Mouse (Mus musculus): ENCODE data around the gene B4galt2. TPM values are rescaled to one million over a fixed set of nuclear protein-coding genes. Genes with fewer than 3 reads are reported as not detected.
A peak's percentile ranks its signal among the peaks of the same experiment; 100 is the strongest.

B4galt2 gene
- polyA plus RNA-seq, 1 experiment from 2014 or later, result 30.9 TPM

GRCm38 (mm10) chr4:117834457-117834844 lies 48.8 kb downstream of the B4galt2 start, which contains the start of gene Slc6a9:
TSS of gene Slc6a9 (plus strand) at chr4:117834506.
- H3K36me3 ChIP-seq (ENCODE audit: control insufficient read depth, insufficient read depth, low read length), result no peaks in the 10 kb centered on the region
- peak within 1 kb of the TSS; percentile 96 for H3K4me2 ChIP-seq (ENCODE audit: low read depth)
- H3K27ac ChIP-seq (ENCODE audit: low read depth, low read length), result peak within 1 kb of the TSS; percentile 46; the same call in 1 of the 2 replicates
- peak within 1 kb of the TSS; percentile 64 for H3K4me3 ChIP-seq (ENCODE audit: low read depth, low read length)
- no peaks in the 10 kb centered on the region for H3K9me3 ChIP-seq (ENCODE audit: control insufficient read depth, low read length)
- WGBS, result 27% methylated on average over 3 of the region's 3 CpGs
- ATAC-seq (ENCODE audit: insufficient read depth, low FRiP score, low TSS enrichment) (no peak), DNase-seq (ENCODE audit: low spot score) (no peak)
- H3K4me1 ChIP-seq (ENCODE audit: control insufficient read depth, insufficient read depth, low read length), result peaks cover 9% of the 10 kb centered on the region; the same call in 1 of the 2 replicates
- peak within 1 kb of the TSS; percentile 73 for H3K9ac ChIP-seq (ENCODE audit: low read length)
- 0 out of 2 replicates have a peak, but pooled peaks cover 2% of the 10 kb centered on the region for H3K27me3 ChIP-seq (ENCODE audit: control insufficient read depth, insufficient read depth, low read length)

- ATAC-seq (ENCODE audit: insufficient read depth, low FRiP score, low TSS enrichment), result no peak
- H3K4me1 ChIP-seq (ENCODE audit: control insufficient read depth, insufficient read depth, low read length), result peaks cover 9% of the 10 kb centered on the region; the same call in 1 of the 2 replicates
- no peaks in the 10 kb centered on the region for H3K36me3 ChIP-seq (ENCODE audit: control insufficient read depth, insufficient read depth, low read length)
- no peak overlapping the region for H3K4me2 ChIP-seq (ENCODE audit: low read depth)
- no peak overlapping the region for H3K9ac ChIP-seq (ENCODE audit: low read length)
- H3K9me3 ChIP-seq (ENCODE audit: control insufficient read depth, low read length), result no peaks in the 10 kb centered on the region
- 0 out of 2 replicates have a peak, but pooled peaks cover 2% of the 10 kb centered on the region for H3K27me3 ChIP-seq (ENCODE audit: control insufficient read depth, insufficient read depth, low read length)
- DNase-seq (ENCODE audit: low spot score), result no peak
- no peak overlapping the region for H3K27ac ChIP-seq (ENCODE audit: low read depth, low read length)
- 75% methylated on average over 9 of the region's 9 CpGs for WGBS
- no peak overlapping the region for H3K4me3 ChIP-seq (ENCODE audit: low read depth, low read length)
These were observed 51.2 kb downstream of the B4galt2 start for GRCm38 (mm10) chr4:117831920-117832691.

- no peaks in the 10 kb centered on the region for H3K36me3 ChIP-seq (ENCODE audit: control insufficient read depth, insufficient read depth, low read length)
These were observed 51.8 kb downstream of the B4galt2 start for GRCm38 (mm10) chr4:117831499-117831898.

GRCm38 (mm10) chr4:117830801-117831200 lies 52.5 kb downstream of the B4galt2 start:
- Histone ChIP-seq H3K4me2 (ENCODE audit: low read depth) (no peak overlapping the region), H3K9ac (ENCODE audit: low read length) (no peak overlapping the region), H3K9me3 (ENCODE audit: control insufficient read depth, low read length) (no peaks in the 10 kb centered on the region), H3K27me3 (ENCODE audit: control insufficient read depth, insufficient read depth, low read length) (0 out of 2 replicates have a peak, but pooled peaks cover 2% of the 10 kb centered on the region), H3K4me1 (ENCODE audit: control insufficient read depth, insufficient read depth, low read length) (peaks cover 9% of the 10 kb centered on the region; the same call in 1 of the 2 replicates), H3K27ac (ENCODE audit: low read depth, low read length) (no peak overlapping the region), H3K4me3 (ENCODE audit: low read depth, low read length) (no peak overlapping the region), H3K36me3 (ENCODE audit: control insufficient read depth, insufficient read depth, low read length) (no peaks in the 10 kb centered on the region)
- 92% methylated on average over 9 of the region's 9 CpGs for WGBS
- ATAC-seq (ENCODE audit: insufficient read depth, low FRiP score, low TSS enrichment), result no peak
- DNase-seq (ENCODE audit: low spot score), result no peak

More at GRCm38 (mm10) chr4:117831499-117831898, 51.8 kb downstream of the B4galt2 start:
- ATAC-seq (ENCODE audit: insufficient read depth, low FRiP score, low TSS enrichment), result no peak
- no peak overlapping the region for H3K4me3 ChIP-seq (ENCODE audit: low read depth, low read length)
- peaks cover 9% of the 10 kb centered on the region; the same call in 1 of the 2 replicates for H3K4me1 ChIP-seq (ENCODE audit: control insufficient read depth, insufficient read depth, low read length)
- H3K9ac ChIP-seq (ENCODE audit: low read length), result no peak overlapping the region
- H3K4me2 ChIP-seq (ENCODE audit: low read depth), result no peak overlapping the region
- WGBS, result 73% methylated on average over 2 of the region's 2 CpGs
- 0 out of 2 replicates have a peak, but pooled peaks cover 2% of the 10 kb centered on the region for H3K27me3 ChIP-seq (ENCODE audit: control insufficient read depth, insufficient read depth, low read length)
- no peak for DNase-seq (ENCODE audit: low spot score)
- no peaks in the 10 kb centered on the region for H3K9me3 ChIP-seq (ENCODE audit: control insufficient read depth, low read length)
- H3K27ac ChIP-seq (ENCODE audit: low read depth, low read length), result no peak overlapping the region

GRCm38 (mm10) chr4:117830124-117830551 lies 53.1 kb downstream of the B4galt2 start:
- ATAC-seq (ENCODE audit: insufficient read depth, low FRiP score, low TSS enrichment), result no peak
- Histone ChIP-seq H3K4me1 (ENCODE audit: control insufficient read depth, insufficient read depth, low read length) (peaks cover 9% of the 10 kb centered on the region; the same call in 1 of the 2 replicates), H3K4me3 (ENCODE audit: low read depth, low read length) (no peak overlapping the region), H3K27ac (ENCODE audit: low read depth, low read length) (no peak overlapping the region), H3K9ac (ENCODE audit: low read length) (no peak overlapping the region; the same call in 1 of the 2 replicates), H3K27me3 (ENCODE audit: control insufficient read depth, insufficient read depth, low read length) (0 out of 2 replicates have a peak, but pooled peaks cover 2% of the 10 kb centered on the region), H3K36me3 (ENCODE audit: control insufficient read depth, insufficient read depth, low read length) (no peaks in the 10 kb centered on the region), H3K4me2 (ENCODE audit: low read depth) (no peak overlapping the region), H3K9me3 (ENCODE audit: control insufficient read depth, low read length) (no peaks in the 10 kb centered on the region)
- 21% methylated on average over 5 of the region's 5 CpGs for WGBS
- no peak for DNase-seq (ENCODE audit: low spot score)

GRCm38 (mm10) chr4:117829260-117830123 lies 53.8 kb downstream of the B4galt2 start:
- H3K4me1 ChIP-seq (ENCODE audit: control insufficient read depth, insufficient read depth, low read length), result 0 out of 2 replicates have a peak, but pooled peaks cover 5% of the 10 kb centered on the region
- H3K4me2 ChIP-seq (ENCODE audit: low read depth), result no peak overlapping the region
- H3K9me3 ChIP-seq (ENCODE audit: control insufficient read depth, low read length), result no peaks in the 10 kb centered on the region
- no peaks in the 10 kb centered on the region for H3K36me3 ChIP-seq (ENCODE audit: control insufficient read depth, insufficient read depth, low read length)
- 0 out of 2 replicates have a peak, but pooled peaks cover 2% of the 10 kb centered on the region for H3K27me3 ChIP-seq (ENCODE audit: control insufficient read depth, insufficient read depth, low read length)
- H3K9ac ChIP-seq (ENCODE audit: low read length), result peak overlapping the region; percentile 15; the same call in 1 of the 2 replicates
- H3K4me3 ChIP-seq (ENCODE audit: low read depth, low read length), result no peak overlapping the region
- no peak for ATAC-seq (ENCODE audit: insufficient read depth, low FRiP score, low TSS enrichment)
- no peak overlapping the region for H3K27ac ChIP-seq (ENCODE audit: low read depth, low read length)
- 14% methylated on average over 12 of the region's 12 CpGs for WGBS
- peak; percentile 76 for DNase-seq (ENCODE audit: low spot score)

GRCm38 (mm10) chr4:117828572-117829145 lies 54.6 kb downstream of the B4galt2 start:
- H3K27ac ChIP-seq (ENCODE audit: low read depth, low read length), result no peak overlapping the region
- no peaks in the 10 kb centered on the region for H3K9me3 ChIP-seq (ENCODE audit: control insufficient read depth, low read length)
- no peaks in the 10 kb centered on the region for H3K36me3 ChIP-seq (ENCODE audit: control insufficient read depth, insufficient read depth, low read length)
- H3K27me3 ChIP-seq (ENCODE audit: control insufficient read depth, insufficient read depth, low read length), result 0 out of 2 replicates have a peak, but pooled peaks cover 2% of the 10 kb centered on the region
- H3K4me1 ChIP-seq (ENCODE audit: control insufficient read depth, insufficient read depth, low read length), result 0 out of 2 replicates have a peak, but pooled peaks cover 5% of the 10 kb centered on the region
- ATAC-seq (ENCODE audit: insufficient read depth, low FRiP score, low TSS enrichment), result no peak
- WGBS, result 75% methylated on average over 8 of the region's 8 CpGs
- no peak overlapping the region for H3K9ac ChIP-seq (ENCODE audit: low read length)
- H3K4me2 ChIP-seq (ENCODE audit: low read depth), result no peak overlapping the region
- DNase-seq (ENCODE audit: low spot score), result no peak
- no peak overlapping the region for H3K4me3 ChIP-seq (ENCODE audit: low read depth, low read length)

Data from neural tube, embryonic 11.5 days (tissue).